Mouse (Mus musculus): ENCODE measurements at regions not wholly inside any gene's neighbourhood (a gene's known extent, or its start where the extent isn't known, plus 50 kb on each side); places are given as distances from the start of the nearest gene placed in this dataset.

- H3K4me3 ChIP-seq = no peak overlapping the region
- peak overlapping the region; percentile 44 for H3K4me2 ChIP-seq (ENCODE audit: low read depth)
- no peak overlapping the region for H3ac ChIP-seq (ENCODE audit: control insufficient read depth, insufficient read length)
- no peaks in the 10 kb centered on the region for H3K36me3 ChIP-seq (ENCODE audit: control insufficient read depth, insufficient read depth)
- TF ChIP-seq MYOD1 (IDR thresholded peaks at IDR 0.05; ENCODE audit: control insufficient read depth in 1 of 3, insufficient read length in 2 of 3, low read depth in 2 of 3) (no peak), MYOG (IDR thresholded peaks at IDR 0.05; ENCODE audit: control insufficient read depth in 1 of 3, insufficient read depth in 1 of 3, insufficient read length in 2 of 3, low read depth in 2 of 3) (no peak), REST (IDR thresholded peaks at IDR 0.05; ENCODE audit: insufficient read depth, insufficient read length) (no peak), POLR2A (IDR thresholded peaks at IDR 0.05; ENCODE audit: insufficient read length, low read depth) (no peak), TCF3 (IDR thresholded peaks at IDR 0.05; ENCODE audit: insufficient read length, low read depth) (no peak), MAX (IDR thresholded peaks at IDR 0.05; ENCODE audit: low read depth) (no peak), USF1 (IDR thresholded peaks at IDR 0.05; ENCODE audit: low read depth) (no peak), CEBPB (IDR thresholded peaks at IDR 0.05; ENCODE audit: insufficient read depth, poor library complexity, severe bottlenecking) (no peak), E2F4 (IDR thresholded peaks at IDR 0.05; ENCODE audit: insufficient read depth) (no peak), TCF12 (IDR thresholded peaks at IDR 0.05; ENCODE audit: insufficient read depth, poor library complexity, severe bottlenecking) (no peak), POLR2AphosphoS2 (IDR thresholded peaks at IDR 0.05; ENCODE audit: insufficient read length, low read depth) (no peak), SRF (IDR thresholded peaks at IDR 0.05; ENCODE audit: control insufficient read depth, insufficient read length, low read depth) (no peak)
- H3K79me2 ChIP-seq (ENCODE audit: control insufficient read depth, insufficient read depth) = no peaks in the 10 kb centered on the region
- H3K27me3 ChIP-seq (ENCODE audit: control insufficient read depth, insufficient read depth, insufficient read length) = peaks cover 15% of the 10 kb centered on the region
These were observed 90.7 kb upstream of the Irs2 start for GRCm38 (mm10) chr8:11098790-11099590.

GRCm38 (mm10) chr8:11098228-11098778 lies 90.0 kb upstream of the Irs2 start:
- peaks cover 15% of the 10 kb centered on the region for H3K27me3 ChIP-seq (ENCODE audit: control insufficient read depth, insufficient read depth, insufficient read length)
- H3K4me2 ChIP-seq (ENCODE audit: low read depth) = peak overlapping the region; percentile 44
- no peaks in the 10 kb centered on the region for H3K36me3 ChIP-seq (ENCODE audit: control insufficient read depth, insufficient read depth)
- no peaks in the 10 kb centered on the region for H3K79me2 ChIP-seq (ENCODE audit: control insufficient read depth, insufficient read depth)
- H3K4me3 ChIP-seq = no peak overlapping the region
- TF ChIP-seq USF1 (IDR thresholded peaks at IDR 0.05; ENCODE audit: low read depth) (no peak), CEBPB (IDR thresholded peaks at IDR 0.05; ENCODE audit: insufficient read depth, poor library complexity, severe bottlenecking) (no peak), MAX (IDR thresholded peaks at IDR 0.05; ENCODE audit: low read depth) (no peak), POLR2A (IDR thresholded peaks at IDR 0.05; ENCODE audit: insufficient read length, low read depth) (no peak), TCF3 (IDR thresholded peaks at IDR 0.05; ENCODE audit: insufficient read length, low read depth) (no peak), MYOD1 (IDR thresholded peaks at IDR 0.05; ENCODE audit: control insufficient read depth in 1 of 3, insufficient read length in 2 of 3, low read depth in 2 of 3) (no peak), E2F4 (IDR thresholded peaks at IDR 0.05; ENCODE audit: insufficient read depth) (no peak), REST (IDR thresholded peaks at IDR 0.05; ENCODE audit: insufficient read depth, insufficient read length) (no peak), MYOG (IDR thresholded peaks at IDR 0.05; ENCODE audit: control insufficient read depth in 1 of 3, insufficient read depth in 1 of 3, insufficient read length in 2 of 3, low read depth in 2 of 3) (no peak)
- no peak overlapping the region for H3ac ChIP-seq (ENCODE audit: control insufficient read depth, insufficient read length)

GRCm38 (mm10) chr8:11097813-11098212 lies 89.6 kb upstream of the Irs2 start:
- no peak overlapping the region for H3ac ChIP-seq (ENCODE audit: control insufficient read depth, insufficient read length)
- H3K27me3 ChIP-seq (ENCODE audit: control insufficient read depth, insufficient read depth, insufficient read length) = peaks cover 15% of the 10 kb centered on the region
- H3K79me2 ChIP-seq (ENCODE audit: control insufficient read depth, insufficient read depth) = no peaks in the 10 kb centered on the region
- H3K4me2 ChIP-seq (ENCODE audit: low read depth) = peak overlapping the region; percentile 44
- TF ChIP-seq REST (IDR thresholded peaks at IDR 0.05; ENCODE audit: insufficient read depth, insufficient read length) (no peak), MYOG (IDR thresholded peaks at IDR 0.05; ENCODE audit: control insufficient read depth in 1 of 3, insufficient read depth in 1 of 3, insufficient read length in 2 of 3, low read depth in 2 of 3) (peak in 2 of 3 experiments; percentile 13 to 15), USF1 (IDR thresholded peaks at IDR 0.05; ENCODE audit: low read depth) (peak; percentile 11), TCF3 (IDR thresholded peaks at IDR 0.05; ENCODE audit: insufficient read length, low read depth) (no peak), CEBPB (IDR thresholded peaks at IDR 0.05; ENCODE audit: insufficient read depth, poor library complexity, severe bottlenecking) (no peak), MYOD1 (IDR thresholded peaks at IDR 0.05; ENCODE audit: control insufficient read depth in 1 of 3, insufficient read length in 2 of 3, low read depth in 2 of 3) (peak in 2 of 3 experiments; percentile 51 to 61), SRF (IDR thresholded peaks at IDR 0.05; ENCODE audit: control insufficient read depth, insufficient read length, low read depth) (no peak), MAX (IDR thresholded peaks at IDR 0.05; ENCODE audit: low read depth) (no peak)
- H3K36me3 ChIP-seq (ENCODE audit: control insufficient read depth, insufficient read depth) = no peaks in the 10 kb centered on the region
- no peak overlapping the region for H3K4me3 ChIP-seq

GRCm38 (mm10) chr8:11094516-11094915 lies 86.3 kb upstream of the Irs2 start:
- Histone ChIP-seq H3ac (ENCODE audit: control insufficient read depth, insufficient read length) (no peak overlapping the region), H3K27me3 (ENCODE audit: control insufficient read depth, insufficient read depth, insufficient read length) (peaks cover 20% of the 10 kb centered on the region), H3K4me3 (no peak overlapping the region), H3K4me2 (ENCODE audit: low read depth) (no peak overlapping the region), H3K36me3 (ENCODE audit: control insufficient read depth, insufficient read depth) (no peaks in the 10 kb centered on the region), H3K79me2 (ENCODE audit: control insufficient read depth, insufficient read depth) (no peaks in the 10 kb centered on the region)
- TF ChIP-seq POLR2A (IDR thresholded peaks at IDR 0.05; ENCODE audit: insufficient read length, low read depth) (no peak), MAX (IDR thresholded peaks at IDR 0.05; ENCODE audit: low read depth) (no peak), POLR2AphosphoS2 (IDR thresholded peaks at IDR 0.05; ENCODE audit: insufficient read length, low read depth) (no peak), USF1 (IDR thresholded peaks at IDR 0.05; ENCODE audit: low read depth) (no peak)

GRCm38 (mm10) chr8:11092348-11092747 lies 84.1 kb upstream of the Irs2 start:
- no peak overlapping the region for H3ac ChIP-seq (ENCODE audit: control insufficient read depth, insufficient read length)
- no peak for TF ChIP-seq CEBPB (IDR thresholded peaks at IDR 0.05; ENCODE audit: insufficient read depth, poor library complexity, severe bottlenecking)
- no peak for TF ChIP-seq TCF12 (IDR thresholded peaks at IDR 0.05; ENCODE audit: insufficient read depth, poor library complexity, severe bottlenecking)
- TF ChIP-seq POLR2A (IDR thresholded peaks at IDR 0.05; ENCODE audit: insufficient read length, low read depth) = no peak
- no peak for TF ChIP-seq TCF3 (IDR thresholded peaks at IDR 0.05; ENCODE audit: insufficient read length, low read depth)
- TF ChIP-seq REST (IDR thresholded peaks at IDR 0.05; ENCODE audit: insufficient read depth, insufficient read length) = no peak
- no peak for TF ChIP-seq POLR2AphosphoS2 (IDR thresholded peaks at IDR 0.05; ENCODE audit: insufficient read length, low read depth)
- TF ChIP-seq E2F4 (IDR thresholded peaks at IDR 0.05; ENCODE audit: insufficient read depth) = no peak
- no peak for TF ChIP-seq MYOD1 (IDR thresholded peaks at IDR 0.05; ENCODE audit: control insufficient read depth in 1 of 3, insufficient read length in 2 of 3, low read depth in 2 of 3)
- TF ChIP-seq USF1 (IDR thresholded peaks at IDR 0.05; ENCODE audit: low read depth) = no peak
- TF ChIP-seq MAX (IDR thresholded peaks at IDR 0.05; ENCODE audit: low read depth) = no peak
- no peak for TF ChIP-seq MYOG (IDR thresholded peaks at IDR 0.05; ENCODE audit: control insufficient read depth in 1 of 3, insufficient read depth in 1 of 3, insufficient read length in 2 of 3, low read depth in 2 of 3)
- no peak for TF ChIP-seq SRF (IDR thresholded peaks at IDR 0.05; ENCODE audit: control insufficient read depth, insufficient read length, low read depth)
- H3K4me2 ChIP-seq (ENCODE audit: low read depth) = no peak overlapping the region
- H3K4me3 ChIP-seq = no peak overlapping the region
- peaks cover 20% of the 10 kb centered on the region for H3K27me3 ChIP-seq (ENCODE audit: control insufficient read depth, insufficient read depth, insufficient read length)
- no peaks in the 10 kb centered on the region for H3K36me3 ChIP-seq (ENCODE audit: control insufficient read depth, insufficient read depth)
- no peaks in the 10 kb centered on the region for H3K79me2 ChIP-seq (ENCODE audit: control insufficient read depth, insufficient read depth)
